Mouse (Mus musculus): ENCODE data around the gene Cyp2b19. TPM values are rescaled to one million over a fixed set of nuclear protein-coding genes. Genes with fewer than 3 reads are reported as not detected.

Gene Cyp2b19
- total RNA-seq, 4 experiments from 2014 or later, result not detected

Other genes with a start within 250 kb of the Cyp2b19 start
- gene Nlrp9a, start 222.1 kb upstream of the Cyp2b19 start, total RNA-seq (2022), result not detected
- not detected for gene Vmn1r185, start 138.7 kb upstream of the Cyp2b19 start, total RNA-seq (2022)
- not detected for gene Cyp2b23, start 70.7 kb upstream of the Cyp2b19 start, total RNA-seq (2022)
- not detected for gene Cyp2g1, start 51.8 kb downstream of the Cyp2b19 start, total RNA-seq (2022)
- 1 to 10 TPM in 1 of 4 experiments, not detected in 3; 2.0 TPM for gene Cyp2a5, start 78.2 kb downstream of the Cyp2b19 start, total RNA-seq (2022)
- not detected for gene Cyp2a22, start 182.2 kb downstream of the Cyp2b19 start, total RNA-seq (2022)